Mouse (Mus musculus): Measurements from ENCODE around the gene Snip1.

- no peak for TF ChIP-seq CHD2 (IDR thresholded peaks at IDR 0.05; ENCODE audit: low read depth, low read length)
- no peak for TF ChIP-seq ZC3H11A (IDR thresholded peaks at IDR 0.05; ENCODE audit: borderline replicate concordance, low read depth, low read length)
- TF ChIP-seq ZNF384 (IDR thresholded peaks at IDR 0.05; ENCODE audit: low read depth, low read length): no peak
- TF ChIP-seq MAFK (IDR thresholded peaks at IDR 0.05; ENCODE audit: insufficient read depth, low read depth, low read length): no peak
- no peak for TF ChIP-seq HCFC1 (IDR thresholded peaks at IDR 0.05; ENCODE audit: borderline replicate concordance, insufficient read depth, low read length)
These were observed 38.9 kb downstream of the Snip1 start for GRCm38 (mm10) chr4:125105354-125105753.
